ENCODE assay signal across 24 mouse cellular contexts in genomic region chr8:48522536-48523123, GRCm38 (mm10).
DNase-seq lines count a peak whose midpoint lies in the region; ATAC-seq lines count a peak whose summit lies in the region.
"Had no signal": no experiment of that assay in that cellular context is flagged by ENCODE, and none has a peak within 500 bp of the region (broad histone marks: within the 10 kb centered on the region; RNA-seq: fewer than 3 reads in every experiment).

No protein-coding gene starts in this region.

- no peaks in the 10 kb centered on the region for H3K36me3 ChIP-seq in hindbrain, embryonic 14.5 days (replicated peaks; ENCODE audit: control insufficient read depth, insufficient read depth)
- H3K36me3 ChIP-seq in hindbrain, embryonic 12.5 days, result no peaks in the 10 kb centered on the region
- no peaks in the 10 kb centered on the region for H3K36me3 ChIP-seq in midbrain, embryonic 15.5 days (replicated peaks)
- H3K36me3 ChIP-seq in midbrain, embryonic 14.5 days (ENCODE audit: control insufficient read depth, insufficient read depth, low read length), result no peaks in the 10 kb centered on the region
- no peaks in the 10 kb centered on the region for H3K36me3 ChIP-seq in neural tube, embryonic 15.5 days
- H3K36me3 ChIP-seq: heart, embryonic 10.5 days; intestine, embryonic 15.5 days; limb, embryonic 12.5 days; liver, embryonic 12.5 days had no signal

- H3K4me2 ChIP-seq in hindbrain, embryonic 14.5 days (replicated peaks), result no peak overlapping the region
- H3K4me2 ChIP-seq in hindbrain, embryonic 12.5 days (replicated peaks), result no peak overlapping the region
- no peak overlapping the region for H3K4me2 ChIP-seq in midbrain, embryonic 15.5 days
- H3K4me2 ChIP-seq in midbrain, embryonic 14.5 days (ENCODE audit: low read length), result no peak overlapping the region
- H3K4me2 ChIP-seq in neural tube, embryonic 15.5 days, result no peak overlapping the region
- H3K4me2 ChIP-seq: intestine, embryonic 15.5 days; limb, embryonic 12.5 days; liver, embryonic 12.5 days had no signal

- no peaks in the 10 kb centered on the region for H3K27me3 ChIP-seq in hindbrain, embryonic 14.5 days (ENCODE audit: control insufficient read depth, insufficient read depth, low read length)
- H3K27me3 ChIP-seq in hindbrain, embryonic 12.5 days, result no peaks in the 10 kb centered on the region
- H3K27me3 ChIP-seq in midbrain, embryonic 15.5 days (replicated peaks), result no peaks in the 10 kb centered on the region
- no peaks in the 10 kb centered on the region for H3K27me3 ChIP-seq in midbrain, embryonic 14.5 days (ENCODE audit: control insufficient read depth, insufficient read depth, low read length)
- no peaks in the 10 kb centered on the region for H3K27me3 ChIP-seq in neural tube, embryonic 15.5 days (replicated peaks)
- H3K27me3 ChIP-seq: intestine, embryonic 15.5 days; limb, embryonic 12.5 days; liver, embryonic 12.5 days had no signal

- H3K4me1 ChIP-seq in hindbrain, embryonic 14.5 days (replicated peaks; ENCODE audit: control insufficient read depth, insufficient read depth, low read length), result peaks cover 3% of the 10 kb centered on the region; the same call in 1 of the 2 replicates
- peaks cover 7% of the 10 kb centered on the region; the same call in 1 of the 2 replicates for H3K4me1 ChIP-seq in hindbrain, embryonic 12.5 days
- peaks cover 8% of the 10 kb centered on the region for H3K4me1 ChIP-seq in midbrain, embryonic 15.5 days
- H3K4me1 ChIP-seq in midbrain, embryonic 14.5 days (ENCODE audit: control insufficient read depth, insufficient read depth, low read length), result 0 out of 2 replicates have a peak, but pooled peaks cover 3% of the 10 kb centered on the region
- peaks cover 4% of the 10 kb centered on the region; the same call in 1 of the 2 replicates for H3K4me1 ChIP-seq in neural tube, embryonic 15.5 days
- H3K4me1 ChIP-seq: heart, embryonic 10.5 days; intestine, embryonic 15.5 days; liver, embryonic 12.5 days had no signal

- WGBS in hindbrain, embryonic 14.5 days, result 92% methylated on average over 4 of the region's 4 CpGs
- WGBS in hindbrain, embryonic 12.5 days, result 98% methylated on average over 4 of the region's 4 CpGs
- WGBS in midbrain, embryonic 15.5 days, result 86% methylated on average over 4 of the region's 4 CpGs
- 95% methylated on average over 4 of the region's 4 CpGs for WGBS in midbrain, embryonic 14.5 days
- WGBS in neural tube, embryonic 15.5 days, result 89% methylated on average over 4 of the region's 4 CpGs

- no peak overlapping the region for H3K9ac ChIP-seq in hindbrain, embryonic 14.5 days
- H3K9ac ChIP-seq in hindbrain, embryonic 12.5 days, result no peak overlapping the region
- H3K9ac ChIP-seq in midbrain, embryonic 15.5 days, result no peak overlapping the region
- no peak overlapping the region for H3K9ac ChIP-seq in midbrain, embryonic 14.5 days (replicated peaks; ENCODE audit: low read length)
- no peak overlapping the region for H3K9ac ChIP-seq in neural tube, embryonic 15.5 days (replicated peaks)
- H3K9ac ChIP-seq: intestine, embryonic 15.5 days; limb, embryonic 12.5 days; liver, embryonic 12.5 days had no signal

- no peak for DNase-seq in hindbrain, embryonic 14.5 days (ENCODE audit: low spot score)
- no peak for DNase-seq in midbrain, embryonic 14.5 days
- peak; percentile 4 for DNase-seq in neural tube, embryonic 10.5 days (ENCODE audit: extremely low spot score, low spot score)
- DNase-seq in heart, adult 18-20 months, result no peak
- DNase-seq: adrenal gland, adult 2 months; cerebellum, adult 11-12 months; cerebellum, postnatal 10 days; heart, postnatal 4 days; kidney, adult 8-10 months; kidney, postnatal 14 days; lung, adult 18-20 months; lung, postnatal 10 days; right cerebral cortex, adult 18-20 months; right cerebral cortex, postnatal 4 days; thymus, adult 18-20 months; thymus, postnatal 36 days had no signal

- ATAC-seq in hindbrain, embryonic 14.5 days (ENCODE audit: low FRiP score), result peak; percentile 34; the same call in 1 of the 2 replicates
- no peak for ATAC-seq in hindbrain, embryonic 12.5 days (ENCODE audit: low FRiP score)
- ATAC-seq in midbrain, embryonic 15.5 days (replicated peaks), result peak; percentile 67
- ATAC-seq in midbrain, embryonic 14.5 days (ENCODE audit: low FRiP score, low TSS enrichment), result no peak
- ATAC-seq in neural tube, embryonic 15.5 days (ENCODE audit: low FRiP score), result 0 out of 2 replicates have a peak, but pooled peaks have one; percentile 52
- ATAC-seq: intestine, embryonic 15.5 days; liver, embryonic 12.5 days had no signal

- no peak overlapping the region for H3K27ac ChIP-seq in hindbrain, embryonic 14.5 days
- H3K27ac ChIP-seq in hindbrain, embryonic 12.5 days, result no peak overlapping the region
- no peak overlapping the region for H3K27ac ChIP-seq in midbrain, embryonic 15.5 days
- H3K27ac ChIP-seq in midbrain, embryonic 14.5 days (replicated peaks; ENCODE audit: low read depth, low read length), result no peak overlapping the region
- no peak overlapping the region for H3K27ac ChIP-seq in neural tube, embryonic 15.5 days (replicated peaks)
- H3K27ac ChIP-seq: heart, embryonic 10.5 days; intestine, embryonic 15.5 days; limb, embryonic 12.5 days; liver, embryonic 12.5 days had no signal

- H3K4me3 ChIP-seq in hindbrain, embryonic 14.5 days (replicated peaks; ENCODE audit: low read length), result no peak overlapping the region
- no peak overlapping the region for H3K4me3 ChIP-seq in hindbrain, embryonic 12.5 days
- no peak overlapping the region for H3K4me3 ChIP-seq in midbrain, embryonic 15.5 days
- H3K4me3 ChIP-seq in midbrain, embryonic 14.5 days (replicated peaks; ENCODE audit: low read depth, low read length), result no peak overlapping the region
- H3K4me3 ChIP-seq in neural tube, embryonic 15.5 days (replicated peaks), result no peak overlapping the region
- H3K4me3 ChIP-seq: erythroblast, embryonic 14.5 days; heart, embryonic 10.5 days; intestine, embryonic 15.5 days; limb, embryonic 12.5 days; liver, embryonic 12.5 days had no signal

- H3K9me3 ChIP-seq in hindbrain, embryonic 14.5 days (ENCODE audit: control insufficient read depth, low read length), result no peaks in the 10 kb centered on the region
- H3K9me3 ChIP-seq in hindbrain, embryonic 12.5 days (replicated peaks), result no peaks in the 10 kb centered on the region
- no peaks in the 10 kb centered on the region for H3K9me3 ChIP-seq in midbrain, embryonic 15.5 days
- H3K9me3 ChIP-seq in midbrain, embryonic 14.5 days (ENCODE audit: control insufficient read depth, low read length), result no peaks in the 10 kb centered on the region
- H3K9me3 ChIP-seq in neural tube, embryonic 15.5 days (replicated peaks), result no peaks in the 10 kb centered on the region
- H3K9me3 ChIP-seq: heart, embryonic 10.5 days; intestine, embryonic 15.5 days; limb, embryonic 12.5 days; liver, embryonic 12.5 days had no signal

Comparison
In these comparisons a context has a peak if more than half of its experiments do, and no peak if none do; other contexts are left out.
1. ATAC-seq: peak in hindbrain, embryonic 14.5 days (single experiment), midbrain, embryonic 15.5 days (single experiment) and neural tube, embryonic 15.5 days (single experiment); none in hindbrain, embryonic 12.5 days (single experiment) and midbrain, embryonic 14.5 days (single experiment).